Mouse (Mus musculus): ENCODE measurements around the gene Pdss2. TPM values are rescaled to one million over a fixed set of nuclear protein-coding genes. Genes with fewer than 3 reads are reported as not detected.

Gene Pdss2
- polyA plus RNA-seq, 1 experiment from 2014 or later, result 13.9 TPM

- no peak for ATAC-seq (ENCODE audit: low FRiP score, low read depth)
- Histone ChIP-seq H3K9me3 (no peaks in the 10 kb centered on the region), H3K9ac (no peak overlapping the region), H3K4me2 (replicated peaks) (no peak overlapping the region), H3K36me3 (no peaks in the 10 kb centered on the region), H3K27ac (no peak overlapping the region), H3K4me3 (no peak overlapping the region), H3K4me1 (no peaks in the 10 kb centered on the region), H3K27me3 (replicated peaks) (no peaks in the 10 kb centered on the region)
- WGBS, result 88% methylated on average over 4 of the region's 4 CpGs
Measured at GRCm38 (mm10) chr10:43365909-43366308, 144.6 kb downstream of the Pdss2 start.

GRCm38 (mm10) chr10:43368611-43369010, 147.3 kb downstream of the Pdss2 start:
- no peaks in the 10 kb centered on the region for H3K27me3 ChIP-seq (replicated peaks)
- H3K4me2 ChIP-seq (replicated peaks), result no peak overlapping the region
- 94% methylated on average over 5 of the region's 5 CpGs for WGBS
- H3K4me1 ChIP-seq, result no peaks in the 10 kb centered on the region
- H3K9me3 ChIP-seq, result no peaks in the 10 kb centered on the region
- no peak overlapping the region for H3K9ac ChIP-seq
- H3K4me3 ChIP-seq, result no peak overlapping the region
- H3K36me3 ChIP-seq, result no peaks in the 10 kb centered on the region
- no peak overlapping the region for H3K27ac ChIP-seq
- no peak for ATAC-seq (ENCODE audit: low FRiP score, low read depth)

- no peak for ATAC-seq (ENCODE audit: low FRiP score, low read depth)
- WGBS, result 73% methylated on average over 7 of the region's 7 CpGs
- no peaks in the 10 kb centered on the region for H3K4me1 ChIP-seq
- H3K9me3 ChIP-seq, result no peaks in the 10 kb centered on the region
- no peak overlapping the region for H3K4me2 ChIP-seq (replicated peaks)
- no peak overlapping the region for H3K4me3 ChIP-seq
- H3K27me3 ChIP-seq (replicated peaks), result no peaks in the 10 kb centered on the region
- no peak overlapping the region for H3K9ac ChIP-seq
- H3K36me3 ChIP-seq, result no peaks in the 10 kb centered on the region
- no peak overlapping the region for H3K27ac ChIP-seq
Measured at GRCm38 (mm10) chr10:43372315-43372714, 151.0 kb downstream of the Pdss2 start.

- H3K4me2 ChIP-seq (replicated peaks), result no peak overlapping the region
- H3K27ac ChIP-seq, result no peak overlapping the region
- no peak overlapping the region for H3K9ac ChIP-seq
- no peaks in the 10 kb centered on the region for H3K36me3 ChIP-seq
- no peaks in the 10 kb centered on the region for H3K9me3 ChIP-seq
- WGBS, result 88% methylated on average over 9 of the region's 9 CpGs
- no peaks in the 10 kb centered on the region for H3K27me3 ChIP-seq (replicated peaks)
- ATAC-seq (ENCODE audit: low FRiP score, low read depth), result no peak
- H3K4me1 ChIP-seq, result no peaks in the 10 kb centered on the region
- H3K4me3 ChIP-seq, result no peak overlapping the region
Measured at GRCm38 (mm10) chr10:43373035-43373434, 151.7 kb downstream of the Pdss2 start.

- no peaks in the 10 kb centered on the region for H3K27me3 ChIP-seq (replicated peaks)
- H3K9ac ChIP-seq, result no peak overlapping the region
- H3K9me3 ChIP-seq, result no peaks in the 10 kb centered on the region
- H3K27ac ChIP-seq, result no peak overlapping the region
- WGBS, result 83% methylated on average over 12 of the region's 12 CpGs
- H3K36me3 ChIP-seq, result no peaks in the 10 kb centered on the region
- no peaks in the 10 kb centered on the region for H3K4me1 ChIP-seq
- H3K4me2 ChIP-seq (replicated peaks), result no peak overlapping the region
- no peak for ATAC-seq (ENCODE audit: low FRiP score, low read depth)
- no peak overlapping the region for H3K4me3 ChIP-seq
Measured at GRCm38 (mm10) chr10:43373666-43374065, 152.4 kb downstream of the Pdss2 start.

- Histone ChIP-seq H3K4me3 (no peak overlapping the region), H3K9ac (no peak overlapping the region), H3K4me1 (no peaks in the 10 kb centered on the region), H3K27ac (no peak overlapping the region), H3K4me2 (replicated peaks) (no peak overlapping the region), H3K27me3 (replicated peaks) (no peaks in the 10 kb centered on the region), H3K9me3 (no peaks in the 10 kb centered on the region), H3K36me3 (no peaks in the 10 kb centered on the region)
- ATAC-seq (ENCODE audit: low FRiP score, low read depth), result no peak
- WGBS, result 87% methylated on average over 4 of the region's 4 CpGs
Measured at GRCm38 (mm10) chr10:43375286-43375685, 154.0 kb downstream of the Pdss2 start.

GRCm38 (mm10) chr10:43376749-43377148, 155.5 kb downstream of the Pdss2 start:
- Histone ChIP-seq H3K36me3 (no peaks in the 10 kb centered on the region), H3K4me1 (no peaks in the 10 kb centered on the region), H3K27ac (no peak overlapping the region), H3K27me3 (replicated peaks) (no peaks in the 10 kb centered on the region), H3K4me3 (no peak overlapping the region), H3K9me3 (no peaks in the 10 kb centered on the region), H3K9ac (no peak overlapping the region), H3K4me2 (replicated peaks) (no peak overlapping the region)
- no peak for ATAC-seq (ENCODE audit: low FRiP score, low read depth)
- 87% methylated on average over 8 of the region's 8 CpGs for WGBS

GRCm38 (mm10) chr10:43378279-43378678, 157.0 kb downstream of the Pdss2 start:
- 39% methylated on average over 5 of the region's 5 CpGs for WGBS
- no peak overlapping the region for H3K4me2 ChIP-seq (replicated peaks)
- no peaks in the 10 kb centered on the region for H3K4me1 ChIP-seq
- H3K4me3 ChIP-seq, result no peak overlapping the region
- H3K9ac ChIP-seq, result no peak overlapping the region
- H3K27ac ChIP-seq, result no peak overlapping the region
- no peaks in the 10 kb centered on the region for H3K9me3 ChIP-seq
- no peaks in the 10 kb centered on the region for H3K27me3 ChIP-seq (replicated peaks)
- no peak for ATAC-seq (ENCODE audit: low FRiP score, low read depth)
- no peaks in the 10 kb centered on the region for H3K36me3 ChIP-seq

- WGBS, result 84% methylated on average over 15 of the region's 15 CpGs
- no peaks in the 10 kb centered on the region for H3K4me1 ChIP-seq
- ATAC-seq (ENCODE audit: low FRiP score, low read depth), result no peak
- H3K9ac ChIP-seq, result no peak overlapping the region
- H3K4me3 ChIP-seq, result no peak overlapping the region
- H3K9me3 ChIP-seq, result no peaks in the 10 kb centered on the region
- no peak overlapping the region for H3K4me2 ChIP-seq (replicated peaks)
- H3K27me3 ChIP-seq (replicated peaks), result no peaks in the 10 kb centered on the region
- no peaks in the 10 kb centered on the region for H3K36me3 ChIP-seq
- no peak overlapping the region for H3K27ac ChIP-seq
Measured at GRCm38 (mm10) chr10:43378732-43379644, 157.7 kb downstream of the Pdss2 start.

- H3K27me3 ChIP-seq (replicated peaks), result no peaks in the 10 kb centered on the region
- no peaks in the 10 kb centered on the region for H3K9me3 ChIP-seq
- H3K9ac ChIP-seq, result no peak overlapping the region
- 95% methylated on average over 3 of the region's 3 CpGs for WGBS
- no peak overlapping the region for H3K27ac ChIP-seq
- H3K36me3 ChIP-seq, result no peaks in the 10 kb centered on the region
- H3K4me1 ChIP-seq, result no peaks in the 10 kb centered on the region
- ATAC-seq (ENCODE audit: low FRiP score, low read depth), result no peak
- H3K4me3 ChIP-seq, result no peak overlapping the region
- H3K4me2 ChIP-seq (replicated peaks), result no peak overlapping the region
Measured at GRCm38 (mm10) chr10:43382660-43383059, 161.4 kb downstream of the Pdss2 start.

GRCm38 (mm10) chr10:43384623-43385022, 163.3 kb downstream of the Pdss2 start:
- H3K9me3 ChIP-seq, result no peaks in the 10 kb centered on the region
- no peak overlapping the region for H3K4me2 ChIP-seq (replicated peaks)
- no peaks in the 10 kb centered on the region for H3K4me1 ChIP-seq
- H3K27ac ChIP-seq, result no peak overlapping the region
- no peaks in the 10 kb centered on the region for H3K27me3 ChIP-seq (replicated peaks)
- no peak overlapping the region for H3K4me3 ChIP-seq
- H3K36me3 ChIP-seq, result no peaks in the 10 kb centered on the region
- H3K9ac ChIP-seq, result no peak overlapping the region
- ATAC-seq (ENCODE audit: low FRiP score, low read depth), result no peak
- 90% methylated on average over 5 of the region's 5 CpGs for WGBS

- Histone ChIP-seq H3K4me2 (replicated peaks) (no peak overlapping the region), H3K4me1 (no peaks in the 10 kb centered on the region)
- 92% methylated on average over 2 of the region's 2 CpGs for WGBS
Measured at GRCm38 (mm10) chr10:43392921-43393320, 171.6 kb downstream of the Pdss2 start.

GRCm38 (mm10) chr10:43393818-43394217, 172.5 kb downstream of the Pdss2 start:
- Histone ChIP-seq H3K4me3 (no peak overlapping the region), H3K36me3 (peaks cover 5% of the 10 kb centered on the region; the same call in 1 of the 2 replicates), H3K27ac (no peak overlapping the region), H3K4me1 (no peaks in the 10 kb centered on the region), H3K4me2 (replicated peaks) (no peak overlapping the region), H3K9ac (no peak overlapping the region), H3K9me3 (no peaks in the 10 kb centered on the region), H3K27me3 (replicated peaks) (no peaks in the 10 kb centered on the region)
- 89% methylated on average over 6 of the region's 6 CpGs for WGBS
- ATAC-seq (ENCODE audit: low FRiP score, low read depth), result no peak

More at GRCm38 (mm10) chr10:43392921-43393320, 171.6 kb downstream of the Pdss2 start:
- Histone ChIP-seq H3K27ac (no peak overlapping the region), H3K9me3 (no peaks in the 10 kb centered on the region), H3K36me3 (peaks cover 5% of the 10 kb centered on the region; the same call in 1 of the 2 replicates), H3K27me3 (replicated peaks) (no peaks in the 10 kb centered on the region), H3K4me3 (no peak overlapping the region), H3K9ac (no peak overlapping the region)
- no peak for ATAC-seq (ENCODE audit: low FRiP score, low read depth)

All from neural tube, embryonic 12.5 days (tissue).